Mouse (Mus musculus): ENCODE results near the gene Cdc42bpg. TPM values are rescaled to one million over a fixed set of nuclear protein-coding genes. Genes with fewer than 3 reads are reported as not detected.

The Cdc42bpg gene
- polyA plus RNA-seq, 1 experiment from 2014 or later, result 0.64 TPM

DNA sequence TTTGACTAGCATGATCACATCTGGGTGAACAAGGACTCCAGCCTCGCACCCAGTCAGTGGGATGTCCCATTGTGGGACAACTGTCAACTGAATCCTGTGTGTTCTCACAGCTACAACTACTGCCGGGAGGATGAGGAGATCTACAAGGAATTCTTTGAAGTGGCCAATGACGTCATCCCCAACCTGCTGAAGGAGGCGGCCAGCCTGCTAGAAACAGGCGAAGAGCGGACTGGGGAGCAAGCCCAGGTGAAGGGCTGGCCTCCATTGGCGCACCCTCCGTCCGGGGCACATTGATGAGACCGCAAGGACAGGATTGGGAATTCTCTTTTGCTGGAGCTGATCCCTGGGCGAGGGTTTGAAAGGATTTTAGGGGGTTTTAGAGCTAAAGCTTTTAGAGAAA, 32.5 kb downstream of the Cdc42bpg start:
- H3K9me3 ChIP-seq (replicated peaks; ENCODE audit: control insufficient read depth, low read length), result no peaks in the 10 kb centered on the region
- no peak overlapping the region for H3K27ac ChIP-seq (ENCODE audit: low read length)
- H3K36me3 ChIP-seq (ENCODE audit: control insufficient read depth, insufficient read depth), result peaks cover 23% of the 10 kb centered on the region
- H3K4me3 ChIP-seq (ENCODE audit: low read length), result no peak overlapping the region
- no peaks in the 10 kb centered on the region for H3K27me3 ChIP-seq (ENCODE audit: control insufficient read depth, insufficient read depth, low read length)
- H3K4me2 ChIP-seq (ENCODE audit: low read depth, low read length), result no peak overlapping the region
- ATAC-seq (replicated peaks; ENCODE audit: extremely low read depth, insufficient read depth, low FRiP score), result no peak
- H3K4me1 ChIP-seq (ENCODE audit: control insufficient read depth, insufficient read depth, low read length), result peaks cover 31% of the 10 kb centered on the region
- WGBS, result 87% methylated on average over 11 of the region's 11 CpGs
- H3K9ac ChIP-seq (ENCODE audit: low read length), result no peak overlapping the region

DNA sequence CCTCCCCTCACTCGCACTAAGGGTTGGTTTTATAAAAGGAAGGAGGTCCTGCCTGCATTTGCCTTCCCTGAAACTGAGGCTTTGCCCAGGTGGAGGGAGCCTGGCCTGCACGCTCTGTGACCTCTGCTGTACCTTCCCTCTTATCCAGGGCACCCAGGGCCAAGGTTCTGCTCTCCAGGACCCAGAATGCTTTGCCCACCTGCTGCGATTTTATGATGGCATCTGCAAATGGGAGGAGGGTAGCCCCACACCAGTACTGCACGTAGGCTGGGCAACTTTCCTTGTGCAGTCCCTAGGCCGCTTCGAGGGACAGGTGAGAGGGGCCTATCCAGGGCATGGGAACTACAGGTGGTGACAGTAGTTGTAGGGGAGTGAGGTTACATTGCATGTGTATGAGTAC, 32.9 kb downstream of the Cdc42bpg start:
- Histone ChIP-seq H3K4me1 (ENCODE audit: control insufficient read depth, insufficient read depth, low read length) (peaks cover 28% of the 10 kb centered on the region), H3K4me2 (ENCODE audit: low read depth, low read length) (no peak overlapping the region), H3K36me3 (ENCODE audit: control insufficient read depth, insufficient read depth) (peaks cover 23% of the 10 kb centered on the region)

DNA sequence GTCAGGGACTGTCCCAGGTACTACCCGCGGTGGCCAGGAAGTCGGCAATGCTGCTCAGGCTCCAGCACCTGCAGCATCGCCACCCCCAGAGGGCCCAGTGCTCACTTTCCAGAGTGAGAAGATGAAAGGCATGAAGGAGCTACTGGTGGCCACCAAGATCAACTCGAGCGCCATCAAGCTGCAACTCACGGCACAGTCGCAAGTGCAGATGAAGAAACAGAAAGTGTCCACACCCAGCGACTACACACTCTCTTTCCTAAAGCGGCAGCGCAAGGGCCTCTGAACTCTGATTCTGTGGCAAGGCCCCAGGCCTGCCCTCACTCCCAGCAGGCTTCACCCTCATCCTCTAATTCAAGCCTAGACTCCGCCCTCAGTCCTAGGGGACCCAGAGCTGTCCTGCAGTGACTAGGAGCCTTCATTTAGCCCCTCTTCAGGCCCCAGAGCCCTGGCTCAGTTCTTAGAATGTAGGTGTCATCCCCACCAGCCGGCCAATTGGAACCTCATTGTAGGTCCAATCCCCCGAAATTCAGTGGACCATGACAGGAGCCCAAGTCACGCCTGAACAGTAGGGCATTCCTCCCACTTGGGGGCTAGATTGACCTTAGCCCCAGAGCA, 33.7 kb downstream of the Cdc42bpg start:
- Histone ChIP-seq H3K4me1 (ENCODE audit: control insufficient read depth, insufficient read depth, low read length) (peaks cover 25% of the 10 kb centered on the region), H3K27me3 (ENCODE audit: control insufficient read depth, insufficient read depth, low read length) (no peaks in the 10 kb centered on the region), H3K4me2 (ENCODE audit: low read depth, low read length) (peak overlapping the region; percentile 76), H3K9me3 (replicated peaks; ENCODE audit: control insufficient read depth, low read length) (no peaks in the 10 kb centered on the region), H3K36me3 (ENCODE audit: control insufficient read depth, insufficient read depth) (peaks cover 23% of the 10 kb centered on the region), H3K9ac (ENCODE audit: low read length) (no peak overlapping the region), H3K4me3 (ENCODE audit: low read length) (no peak overlapping the region), H3K27ac (ENCODE audit: low read length) (peak overlapping the region; percentile 58)
- no peak for ATAC-seq (replicated peaks; ENCODE audit: extremely low read depth, insufficient read depth, low FRiP score)
- WGBS, result 66% methylated on average over 15 of the region's 15 CpGs

More for the DNA sequence above, 32.9 kb downstream of the Cdc42bpg start:
- Histone ChIP-seq H3K4me3 (ENCODE audit: low read length) (no peak overlapping the region), H3K27me3 (ENCODE audit: control insufficient read depth, insufficient read depth, low read length) (no peaks in the 10 kb centered on the region), H3K9me3 (replicated peaks; ENCODE audit: control insufficient read depth, low read length) (no peaks in the 10 kb centered on the region), H3K27ac (ENCODE audit: low read length) (no peak overlapping the region), H3K9ac (ENCODE audit: low read length) (no peak overlapping the region)
- WGBS, result 95% methylated on average over 6 of the region's 6 CpGs
- ATAC-seq (replicated peaks; ENCODE audit: extremely low read depth, insufficient read depth, low FRiP score), result no peak

DNA sequence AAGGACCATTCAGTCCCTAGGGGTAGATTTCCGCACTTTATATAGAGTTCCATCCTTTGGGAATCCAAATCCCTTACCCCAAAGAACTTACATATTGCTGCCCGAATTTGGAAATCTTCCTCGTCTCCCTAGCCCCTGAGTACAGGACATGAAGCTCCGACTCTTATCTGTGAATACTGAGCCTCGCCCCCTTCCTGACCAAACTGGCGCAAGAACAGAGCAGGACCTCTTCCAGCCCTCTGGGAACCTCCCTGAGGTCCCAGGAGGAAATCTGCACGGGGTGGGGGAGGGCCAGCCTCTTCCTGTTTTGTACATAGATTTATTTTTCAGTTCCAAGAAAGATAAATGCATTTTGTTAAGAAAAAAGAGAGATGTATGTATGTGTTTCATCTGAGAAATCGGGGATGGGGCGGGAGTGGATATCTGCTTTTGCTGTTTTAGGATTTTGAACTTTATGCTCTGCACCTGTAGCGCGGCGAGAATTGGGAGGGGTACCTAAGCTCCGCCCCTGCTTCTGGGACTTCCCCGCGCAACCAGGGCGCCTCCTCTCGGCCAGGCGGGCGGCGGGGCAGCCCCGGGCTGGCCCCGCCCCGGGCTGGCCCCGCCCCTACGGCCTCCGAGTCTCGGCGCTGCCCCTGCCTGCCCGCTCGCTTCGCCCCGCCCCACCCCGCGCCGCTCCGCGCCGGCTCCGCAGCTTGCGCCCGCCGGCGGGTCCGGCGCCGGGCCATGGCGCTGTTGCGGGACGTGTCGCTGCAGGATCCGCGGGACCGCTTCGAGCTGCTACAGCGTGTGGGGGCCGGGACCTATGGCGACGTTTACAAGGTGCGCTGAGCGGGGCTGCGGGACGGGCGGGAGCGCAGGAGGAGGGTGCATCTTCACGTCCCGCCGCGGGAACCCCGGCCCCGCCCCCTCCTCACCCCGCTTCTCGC, 34.5 kb downstream of the Cdc42bpg start, which contains the start of gene Map4k2:
Map4k2 (plus strand) TSS at position 612 of the 929 bp plus-strand sequence.
- Histone ChIP-seq H3K36me3 (ENCODE audit: control insufficient read depth, insufficient read depth) (peaks cover 23% of the 10 kb centered on the region), H3K4me2 (ENCODE audit: low read depth, low read length) (peak within 1 kb of the TSS; percentile 76), H3K9me3 (replicated peaks; ENCODE audit: control insufficient read depth, low read length) (no peaks in the 10 kb centered on the region), H3K27ac (ENCODE audit: low read length) (peak within 1 kb of the TSS; percentile 58), H3K4me1 (ENCODE audit: control insufficient read depth, insufficient read depth, low read length) (peaks cover 24% of the 10 kb centered on the region), H3K27me3 (ENCODE audit: control insufficient read depth, insufficient read depth, low read length) (no peaks in the 10 kb centered on the region), H3K4me3 (ENCODE audit: low read length) (peak within 1 kb of the TSS; percentile 82), H3K9ac (ENCODE audit: low read length) (peak within 1 kb of the TSS; percentile 82)
- 4% methylated on average over 70 of the region's 72 CpGs for WGBS
- peak; percentile 82 for ATAC-seq (replicated peaks; ENCODE audit: extremely low read depth, insufficient read depth, low FRiP score)

DNA sequence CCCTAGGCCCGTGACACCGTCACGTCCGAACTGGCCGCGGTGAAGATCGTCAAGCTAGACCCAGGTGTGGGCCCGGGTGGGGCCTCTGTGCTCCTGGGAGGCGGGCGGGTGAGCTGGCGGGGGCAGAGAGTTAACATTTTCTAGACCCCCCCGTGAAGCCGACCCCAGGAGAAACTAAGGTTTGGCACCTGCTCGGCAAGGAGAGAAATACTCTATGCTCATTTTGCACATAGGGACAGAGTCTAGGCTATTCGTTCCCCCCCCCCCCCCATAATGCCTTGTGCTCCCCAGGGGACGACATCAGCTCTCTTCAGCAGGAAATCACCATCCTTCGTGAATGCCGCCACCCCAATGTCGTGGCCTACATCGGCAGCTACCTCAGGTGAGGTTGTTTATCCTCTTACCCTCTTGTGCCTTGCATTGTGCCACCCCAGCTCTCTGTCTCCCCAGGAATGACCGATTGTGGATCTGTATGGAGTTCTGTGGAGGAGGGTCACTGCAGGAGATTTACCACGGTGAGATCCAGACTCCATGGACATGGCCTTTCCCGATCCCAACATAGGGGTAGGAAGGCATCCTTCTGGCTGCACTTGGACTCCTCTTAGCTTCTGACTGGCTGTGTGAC, 35.3 kb downstream of the Cdc42bpg start:
- Histone ChIP-seq H3K4me2 (ENCODE audit: low read depth, low read length) (peak overlapping the region; percentile 76), H3K4me3 (ENCODE audit: low read length) (peak overlapping the region; percentile 82), H3K27me3 (ENCODE audit: control insufficient read depth, insufficient read depth, low read length) (no peaks in the 10 kb centered on the region), H3K9me3 (replicated peaks; ENCODE audit: control insufficient read depth, low read length) (no peaks in the 10 kb centered on the region), H3K4me1 (ENCODE audit: control insufficient read depth, insufficient read depth, low read length) (peaks cover 16% of the 10 kb centered on the region), H3K27ac (ENCODE audit: low read length) (peak overlapping the region; percentile 58), H3K36me3 (ENCODE audit: control insufficient read depth, insufficient read depth) (peaks cover 29% of the 10 kb centered on the region), H3K9ac (ENCODE audit: low read length) (peak overlapping the region; percentile 82)
- ATAC-seq (replicated peaks; ENCODE audit: extremely low read depth, insufficient read depth, low FRiP score), result 0 out of 2 replicates have a peak, but pooled peaks have one; percentile 5
- WGBS, result 11% methylated on average over 23 of the region's 23 CpGs

DNA sequence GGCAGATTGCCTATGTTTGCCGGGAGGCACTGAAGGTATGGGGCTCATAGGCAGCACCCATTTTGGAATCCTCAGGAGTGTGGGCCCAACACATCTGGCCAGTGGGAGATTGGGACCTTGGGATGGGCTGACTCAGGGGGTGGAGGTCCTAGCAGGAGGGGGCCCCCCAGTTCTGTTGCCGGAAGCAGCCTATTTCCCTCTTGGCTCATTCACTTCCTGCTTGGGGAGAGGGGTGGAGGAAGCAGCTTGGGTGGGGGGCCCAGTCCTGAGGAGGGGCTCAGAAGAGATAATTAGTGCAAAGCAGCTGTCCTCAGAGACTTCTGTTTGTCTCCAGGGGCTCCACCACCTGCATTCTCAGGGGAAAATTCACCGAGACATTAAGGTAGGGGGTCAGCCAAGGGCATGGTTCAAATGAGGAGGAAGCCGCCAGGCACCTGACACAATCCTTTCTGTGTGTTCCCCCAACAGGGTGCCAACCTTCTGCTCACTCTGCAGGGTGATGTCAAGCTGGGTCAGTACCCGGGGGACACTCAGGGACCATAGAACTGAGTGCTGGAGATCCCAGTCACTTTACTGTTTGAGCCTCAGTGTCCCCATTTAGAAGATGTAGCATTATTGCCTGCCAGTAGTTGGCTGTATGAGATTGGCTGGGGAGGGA, 36.1 kb downstream of the Cdc42bpg start:
- Histone ChIP-seq H3K9me3 (replicated peaks; ENCODE audit: control insufficient read depth, low read length) (no peaks in the 10 kb centered on the region), H3K4me2 (ENCODE audit: low read depth, low read length) (peak overlapping the region; percentile 76), H3K27me3 (ENCODE audit: control insufficient read depth, insufficient read depth, low read length) (no peaks in the 10 kb centered on the region), H3K27ac (ENCODE audit: low read length) (0 out of 2 replicates have a peak overlapping the region, but pooled peaks have one; percentile 21), H3K9ac (ENCODE audit: low read length) (peak overlapping the region; percentile 82), H3K4me3 (ENCODE audit: low read length) (peak overlapping the region; percentile 82), H3K4me1 (ENCODE audit: control insufficient read depth, insufficient read depth, low read length) (peaks cover 10% of the 10 kb centered on the region), H3K36me3 (ENCODE audit: control insufficient read depth, insufficient read depth) (peaks cover 24% of the 10 kb centered on the region)
- 69% methylated on average over 5 of the region's 5 CpGs for WGBS
- no peak for ATAC-seq (replicated peaks; ENCODE audit: extremely low read depth, insufficient read depth, low FRiP score)

DNA sequence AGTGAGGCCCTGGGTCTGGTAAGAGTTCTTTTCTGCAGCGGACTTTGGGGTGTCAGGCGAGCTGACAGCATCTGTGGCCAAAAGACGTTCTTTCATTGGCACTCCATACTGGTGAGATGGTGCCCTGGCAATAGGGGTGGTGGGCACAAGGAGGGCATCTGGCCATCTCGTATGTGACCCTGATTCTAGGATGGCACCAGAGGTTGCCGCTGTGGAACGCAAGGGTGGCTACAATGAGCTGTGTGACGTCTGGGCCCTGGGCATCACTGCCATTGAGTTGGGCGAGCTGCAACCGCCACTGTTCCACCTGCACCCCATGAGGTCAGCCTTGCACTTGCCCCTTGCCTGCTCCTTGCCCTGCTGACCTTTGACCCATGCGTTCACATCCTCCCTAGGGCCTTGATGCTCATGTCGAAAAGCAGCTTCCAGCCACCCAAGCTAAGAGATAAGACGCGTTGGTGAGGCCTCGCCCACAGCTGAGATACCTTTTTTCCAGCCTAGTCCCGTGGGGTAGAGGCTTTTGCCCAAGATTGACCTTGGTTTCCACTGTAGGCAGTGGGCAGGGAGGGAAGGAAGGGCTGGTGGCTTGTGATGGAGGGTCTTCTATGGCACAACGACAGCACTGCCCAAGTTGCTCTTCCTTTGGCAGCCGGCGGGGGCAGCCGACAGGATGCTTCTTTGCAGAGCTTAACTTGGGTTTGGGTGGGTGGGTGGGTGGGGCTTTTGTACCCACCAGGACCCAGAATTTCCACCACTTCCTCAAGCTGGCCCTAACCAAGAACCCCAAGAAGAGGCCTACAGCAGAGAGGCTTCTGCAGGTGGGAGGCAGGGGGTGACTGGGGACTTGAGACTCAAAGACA, 37.0 kb downstream of the Cdc42bpg start:
- Histone ChIP-seq H3K9me3 (replicated peaks; ENCODE audit: control insufficient read depth, low read length) (no peaks in the 10 kb centered on the region), H3K4me2 (ENCODE audit: low read depth, low read length) (no peak overlapping the region), H3K9ac (ENCODE audit: low read length) (no peak overlapping the region), H3K4me1 (ENCODE audit: control insufficient read depth, insufficient read depth, low read length) (peaks cover 10% of the 10 kb centered on the region), H3K36me3 (ENCODE audit: control insufficient read depth, insufficient read depth) (peaks cover 15% of the 10 kb centered on the region), H3K27ac (ENCODE audit: low read length) (no peak overlapping the region), H3K4me3 (ENCODE audit: low read length) (no peak overlapping the region), H3K27me3 (ENCODE audit: control insufficient read depth, insufficient read depth, low read length) (no peaks in the 10 kb centered on the region)
- no peak for ATAC-seq (replicated peaks; ENCODE audit: extremely low read depth, insufficient read depth, low FRiP score)
- WGBS, result 78% methylated on average over 19 of the region's 19 CpGs

DNA sequence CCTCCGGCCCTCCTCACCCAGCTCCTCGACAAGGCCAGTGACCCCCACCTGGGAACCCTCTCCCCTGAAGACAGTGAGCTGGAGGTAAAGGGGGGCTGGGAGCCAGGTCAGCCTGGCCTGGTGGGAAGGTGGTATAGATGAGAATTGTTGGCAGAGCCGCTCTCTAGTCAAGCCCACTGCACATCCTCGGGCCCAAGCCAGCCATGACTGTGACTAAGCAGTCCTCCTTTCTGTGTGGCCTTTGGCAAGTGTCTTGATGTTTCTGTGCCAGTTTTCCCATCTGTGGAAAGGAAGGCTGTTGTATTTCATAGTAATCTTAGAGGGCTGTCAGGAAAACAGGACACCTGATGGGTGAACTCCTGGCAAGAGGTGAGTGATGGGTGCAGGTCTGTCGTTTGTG, 37.7 kb downstream of the Cdc42bpg start:
- Histone ChIP-seq H3K4me2 (ENCODE audit: low read depth, low read length) (no peak overlapping the region), H3K9me3 (replicated peaks; ENCODE audit: control insufficient read depth, low read length) (no peaks in the 10 kb centered on the region), H3K27me3 (ENCODE audit: control insufficient read depth, insufficient read depth, low read length) (no peaks in the 10 kb centered on the region), H3K27ac (ENCODE audit: low read length) (no peak overlapping the region), H3K4me1 (ENCODE audit: control insufficient read depth, insufficient read depth, low read length) (peaks cover 10% of the 10 kb centered on the region), H3K4me3 (ENCODE audit: low read length) (no peak overlapping the region), H3K9ac (ENCODE audit: low read length) (no peak overlapping the region), H3K36me3 (ENCODE audit: control insufficient read depth, insufficient read depth) (peaks cover 10% of the 10 kb centered on the region)
- no peak for ATAC-seq (replicated peaks; ENCODE audit: extremely low read depth, insufficient read depth, low FRiP score)
- WGBS, result 79% methylated on average over 5 of the region's 5 CpGs
